Mouse (Mus musculus) gastrocnemius, postnatal 36 days (tissue): ENCODE measurements around the gene Enpp6. TPM values are rescaled to one million over a fixed set of nuclear protein-coding genes. Genes with fewer than 3 reads are reported as not detected.
"Not testable (repeated sequence)": the region's sequence is repeated elsewhere in the genome, so short reads cannot be mapped to it uniquely, and the experiment has no call there.

Experiments
- DNase-seq, 2 experiments: peaks; one replicate each; pipeline ENCODE4 v3.0.0; 2022
- intact Hi-C: fragments of 180-260 bp; cut with DNase I; formaldehyde crosslinking; loops from one replicate; pipeline ENCODE4 v1.15.1; 2025
- total RNA-seq, 2 experiments: library from RNA; stranded (reverse); gene quantifications; 2 replicates each; pipeline ENCODE4 v1.2.3; 2021

Enpp6 gene
- total RNA-seq, 2 experiments from 2014 or later: 1.1 TPM

- no peak for DNase-seq
- intact Hi-C loops: no loop called here
Measured at GRCm38 (mm10) chr8:46992579-46992978, 5.9 kb downstream of the Enpp6 start.

DNA sequence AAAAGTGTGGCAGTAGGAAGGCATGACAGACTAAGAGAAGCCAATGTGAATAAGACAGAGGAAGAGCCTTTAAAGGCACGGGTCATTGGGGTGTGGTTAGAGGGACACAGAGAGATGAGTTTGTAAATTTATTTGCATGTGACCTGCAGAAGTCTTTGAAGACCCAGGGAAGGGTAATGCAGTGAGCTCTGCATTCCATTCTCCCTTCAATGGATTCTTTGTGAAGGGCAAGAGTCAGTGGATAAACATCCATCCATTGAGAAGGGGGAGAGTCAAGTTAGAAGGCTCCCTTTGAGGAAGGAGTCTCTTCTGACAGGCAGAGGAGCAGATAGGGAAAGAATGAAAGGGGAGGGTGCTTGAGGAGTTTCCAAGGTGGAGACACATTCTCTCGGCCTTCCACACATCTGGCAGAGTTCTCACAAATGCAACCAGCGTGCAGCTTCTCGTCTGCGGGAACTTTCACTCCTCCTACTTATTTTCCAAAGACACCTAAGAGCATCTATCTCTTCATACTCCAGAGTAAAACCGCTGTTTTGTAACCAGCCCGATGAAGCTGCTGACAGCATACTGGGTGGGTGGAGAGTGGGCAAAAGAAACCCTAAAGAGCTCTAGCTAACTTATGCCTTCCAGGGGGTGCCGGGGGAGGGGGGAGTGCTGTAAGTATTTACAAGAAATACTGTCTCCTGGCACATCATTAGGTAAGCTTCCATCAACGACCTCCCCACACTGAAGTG, 9.4 kb downstream of the Enpp6 start:
- intact Hi-C loops: no loop called here
- DNase-seq: no peak

- intact Hi-C loops: no loop called here
- no peak for DNase-seq
Measured at GRCm38 (mm10) chr8:47005676-47006075, 19.0 kb downstream of the Enpp6 start.

- intact Hi-C loops: no loop called here
- no peak for DNase-seq
Measured at GRCm38 (mm10) chr8:47006785-47007184, 20.1 kb downstream of the Enpp6 start.

GRCm38 (mm10) chr8:47008220-47008773, 21.6 kb downstream of the Enpp6 start:
- no peak for DNase-seq
- intact Hi-C loops: no loop called here

DNA sequence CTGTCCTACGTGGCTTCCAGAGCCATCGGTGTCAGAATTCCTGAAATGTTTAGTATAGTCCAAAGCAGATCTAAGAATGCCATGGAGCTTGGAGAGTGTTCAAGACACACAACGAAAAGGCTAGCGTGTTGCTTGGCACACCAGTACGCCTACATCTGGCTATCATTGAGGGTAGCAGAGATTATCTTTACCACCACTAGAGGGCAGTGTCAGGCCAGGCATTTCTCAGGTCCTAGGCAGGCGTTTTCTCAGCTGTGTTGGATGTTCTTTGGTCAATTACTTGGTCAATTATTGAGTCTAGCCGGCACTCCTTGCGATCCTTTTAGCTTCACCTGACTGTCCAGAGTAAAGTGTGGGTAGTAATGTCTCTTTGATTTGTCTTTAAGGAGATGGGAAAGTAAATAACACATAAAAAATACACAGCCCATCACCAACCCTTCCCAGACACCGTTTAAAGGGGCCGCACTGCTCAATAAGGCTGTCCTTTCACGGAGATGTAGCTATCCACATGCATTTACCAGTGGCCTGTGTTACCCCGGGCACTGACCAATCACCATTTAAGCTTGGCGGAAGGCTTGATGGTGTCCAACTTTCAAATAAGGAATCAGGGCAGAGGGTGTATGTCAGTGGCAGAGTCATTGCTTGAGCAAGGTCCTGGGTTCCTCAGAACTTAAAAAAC, 29.7 kb downstream of the Enpp6 start:
- intact Hi-C loops: loop anchor here (1.0 to 10.0 kb wide), 2 partner anchors 188 to 354 kb away; no protein-coding TSS in a partner anchor
- peak; percentile 29 to 47 for DNase-seq

GRCm38 (mm10) chr8:47021135-47021555, 34.5 kb downstream of the Enpp6 start:
- intact Hi-C loops: no loop called here
- DNase-seq: no peak

- DNase-seq: no peak
- intact Hi-C loops: no loop called here
Measured at GRCm38 (mm10) chr8:47024612-47025011, 37.9 kb downstream of the Enpp6 start.

- no peak for DNase-seq
- intact Hi-C loops: no loop called here
Measured at GRCm38 (mm10) chr8:47026841-47027490, 40.3 kb downstream of the Enpp6 start.

GRCm38 (mm10) chr8:47028474-47028873, 41.8 kb downstream of the Enpp6 start:
- no peak for DNase-seq
- intact Hi-C loops: no loop called here

DNA sequence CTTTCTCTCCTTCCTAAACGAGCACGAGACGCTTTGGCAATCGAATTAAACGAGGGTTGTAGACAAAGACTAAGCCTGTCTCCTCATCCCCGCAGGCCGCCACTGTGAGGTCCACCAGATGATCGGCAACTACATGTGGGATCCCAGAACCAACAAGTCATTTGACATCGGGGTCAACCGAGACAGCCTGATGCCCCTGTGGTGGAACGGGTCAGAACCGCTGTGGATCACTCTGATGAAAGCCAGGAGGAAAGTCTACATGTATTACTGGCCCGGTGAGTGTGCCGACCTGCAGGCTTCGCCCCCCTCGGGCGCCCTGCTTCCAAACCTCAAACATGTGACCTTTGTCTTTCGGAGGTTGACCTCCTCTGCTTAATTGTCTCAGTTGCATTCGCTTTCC, 43.6 kb downstream of the Enpp6 start:
- intact Hi-C loops: no loop called here
- no peak for DNase-seq

- DNase-seq: no peak
- intact Hi-C loops: no loop called here
Measured at GRCm38 (mm10) chr8:47032081-47032480, 45.4 kb downstream of the Enpp6 start.

DNA sequence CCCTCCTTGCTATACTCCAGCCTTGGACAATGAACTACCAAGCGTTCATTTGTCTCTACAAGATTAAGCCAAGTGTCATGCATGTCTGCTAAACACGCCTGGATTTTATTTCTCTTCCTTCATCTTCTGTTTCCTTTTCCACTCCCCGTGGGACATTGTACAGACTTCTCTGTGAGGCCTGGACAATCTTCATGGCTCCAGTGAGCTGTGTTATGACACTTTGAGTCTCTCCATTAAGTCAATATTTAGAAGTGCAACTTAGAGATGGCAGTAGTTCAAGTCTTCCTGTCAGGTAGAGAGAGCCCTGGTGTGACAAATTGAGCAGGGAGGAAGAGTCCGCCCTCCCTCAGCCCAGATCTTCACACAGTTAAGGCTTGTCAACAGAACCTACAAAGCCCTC, 47.3 kb downstream of the Enpp6 start:
- intact Hi-C loops: no loop called here
- DNase-seq: no peak

DNA sequence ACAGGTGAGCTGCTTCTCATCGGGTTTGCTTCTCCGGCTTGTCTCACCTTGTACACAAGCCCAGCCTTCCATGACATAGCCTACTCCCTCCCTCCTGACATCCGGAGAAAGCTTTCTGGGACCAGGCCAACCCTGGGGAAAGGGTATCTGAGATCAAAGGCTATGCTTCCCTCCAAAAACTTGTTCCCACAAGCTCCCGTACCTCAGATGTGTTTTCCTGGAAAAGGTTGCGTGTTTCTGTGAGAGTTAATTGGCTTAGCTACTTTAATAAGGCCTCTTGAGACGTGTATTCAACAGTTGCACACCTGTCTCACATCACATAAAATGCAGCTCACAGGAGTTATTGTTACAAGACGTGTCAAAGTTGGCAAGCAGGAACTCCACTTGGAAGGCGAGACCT, 49.8 kb downstream of the Enpp6 start:
- DNase-seq: no peak
- intact Hi-C loops: no loop called here

DNA sequence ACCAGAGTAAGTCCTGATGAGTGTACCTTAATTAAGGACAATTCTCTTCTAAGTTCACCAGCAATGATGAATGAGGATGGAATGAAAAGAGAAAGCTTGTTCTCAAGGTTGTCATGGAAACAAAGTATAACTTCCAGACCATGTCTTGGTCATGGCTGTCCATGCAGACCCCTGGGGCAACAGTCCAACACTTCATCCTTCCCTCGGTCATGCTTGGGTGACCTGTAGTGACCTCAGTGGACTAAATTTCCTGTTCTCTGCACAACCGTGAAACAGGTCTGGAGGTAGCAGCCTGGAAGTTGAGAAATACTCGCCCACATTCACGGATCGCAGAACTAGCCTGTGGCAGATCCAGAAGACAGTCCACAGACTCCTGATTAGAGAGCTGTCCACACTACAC, 50.7 kb downstream of the Enpp6 start:
- intact Hi-C loops: no loop called here
- no peak for DNase-seq

DNA sequence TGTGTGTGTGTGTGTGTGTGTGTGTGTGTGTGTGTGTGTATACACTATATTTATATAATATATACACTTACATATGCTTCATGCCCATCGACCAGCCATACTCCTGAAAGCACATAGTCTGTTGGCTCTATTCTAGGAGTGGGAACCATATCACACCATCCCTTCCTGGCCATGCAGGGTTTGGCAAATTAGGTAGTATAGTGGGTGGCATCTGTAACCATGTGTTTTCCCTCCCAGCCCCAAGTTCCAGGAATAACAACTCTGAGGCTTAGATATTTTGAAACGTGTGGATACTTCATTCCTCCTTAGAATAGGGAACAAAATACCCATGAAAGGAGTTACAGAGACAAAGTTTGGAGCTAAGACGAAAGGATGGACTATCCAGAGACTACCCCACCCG, 53.5 kb downstream of the Enpp6 start:
- DNase-seq, intact Hi-C loops: not testable (repeated sequence)

DNA sequence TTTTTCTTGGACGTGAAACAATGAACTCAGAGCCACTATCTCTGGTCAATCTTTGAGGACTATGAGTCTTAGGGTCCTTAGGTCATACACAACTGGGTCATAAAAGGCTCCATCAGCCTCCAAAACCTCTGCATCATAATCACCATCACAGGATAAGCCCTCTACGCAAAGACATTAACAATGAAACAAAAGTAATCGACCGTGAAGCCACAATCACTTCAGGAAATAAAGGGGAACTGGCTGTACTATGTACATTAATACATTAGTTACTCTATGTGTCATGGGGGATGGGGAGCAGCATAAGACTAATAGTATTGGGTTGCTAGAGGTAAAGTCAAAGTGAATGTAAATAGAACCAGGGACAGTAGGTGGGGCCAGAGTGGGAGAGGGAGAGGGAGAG, 59.7 kb downstream of the Enpp6 start:
- DNase-seq: no peak
- intact Hi-C loops: no loop called here

- DNase-seq: no peak
- intact Hi-C loops: no loop called here
Measured at GRCm38 (mm10) chr8:47047146-47047545, 60.5 kb downstream of the Enpp6 start.

GRCm38 (mm10) chr8:47048584-47048983, 61.9 kb downstream of the Enpp6 start:
- intact Hi-C loops: no loop called here
- DNase-seq: no peak

GRCm38 (mm10) chr8:47052643-47053042, 66.0 kb downstream of the Enpp6 start:
- intact Hi-C loops: no loop called here

DNA sequence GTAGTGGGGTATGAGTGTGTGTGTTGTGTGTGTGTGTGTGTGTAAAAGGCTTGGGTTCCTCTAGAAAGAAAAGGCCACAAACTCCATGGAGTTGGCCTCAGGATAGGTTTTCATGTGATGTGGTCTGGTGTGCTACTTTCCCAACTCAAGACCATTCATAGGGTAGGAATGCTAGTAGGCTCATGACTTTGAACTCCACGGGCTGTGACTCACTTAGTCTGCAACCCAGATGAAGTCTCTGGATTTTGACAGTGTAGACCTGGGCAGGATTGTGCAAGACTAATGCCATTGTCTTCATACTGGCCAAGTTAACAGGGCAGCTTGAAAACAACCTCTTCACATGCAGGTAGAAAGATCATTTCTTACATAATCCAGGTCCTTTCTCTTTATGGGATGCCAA, 69.4 kb downstream of the Enpp6 start:
- intact Hi-C loops: no loop called here
- no peak for DNase-seq

More at GRCm38 (mm10) chr8:47052643-47053042, 66.0 kb downstream of the Enpp6 start:
- DNase-seq: no peak
